Mouse (Mus musculus): ENCODE measurements around the gene Caln1.

GRCm38 (mm10) chr5:130409706-130410105 is 40.5 kb downstream of the Caln1 start:
- TF ChIP-seq GATA1 (IDR thresholded peaks at IDR 0.05; ENCODE audit: low read length): no peak
- no peak for TF ChIP-seq TAL1 (IDR thresholded peaks at IDR 0.05; ENCODE audit: low read length)

Data from erythroblast, embryonic 14.5 days (primary cell).